Mouse (Mus musculus): ENCODE data around the gene Pitpnm2. TPM values are rescaled to one million over a fixed set of nuclear protein-coding genes. Genes with fewer than 3 reads are reported as not detected.
A peak's percentile ranks its signal among the peaks of the same experiment; 100 is the strongest.
"Not testable (repeated sequence)": the region's sequence is repeated elsewhere in the genome, so short reads cannot be mapped to it uniquely, and the experiment has no call there.

The Pitpnm2 gene
- polyA plus RNA-seq, 1 experiment = 10.8 TPM

DNA sequence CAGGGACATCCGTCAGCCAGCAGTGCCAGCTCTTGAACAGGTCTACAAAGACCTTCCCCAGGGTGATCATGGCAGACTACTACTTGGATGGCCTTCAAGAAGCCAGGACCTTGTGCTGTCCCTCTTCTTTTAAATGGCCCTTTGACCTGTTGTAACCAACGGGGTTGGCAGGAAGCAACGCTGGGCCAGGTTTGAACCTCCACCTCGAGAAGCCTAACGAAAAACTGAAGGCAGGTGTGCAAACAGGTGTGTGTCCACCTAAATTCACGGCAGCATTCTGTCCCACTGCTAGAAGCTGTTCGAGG is 27.9 kb downstream of the Pitpnm2 start:
- Histone ChIP-seq H3K4me1 (ENCODE audit: control insufficient read depth, insufficient read depth, low read length) (peaks cover 7% of the 10 kb centered on the region), H3K4me3 (replicated peaks; ENCODE audit: control insufficient read depth, low read depth, low read length) (no peak overlapping the region), H3K27ac (ENCODE audit: control insufficient read depth, insufficient read depth, low read depth, low read length, poor library complexity) (no peak overlapping the region)
- WGBS = 61% methylated on average over 7 of the region's 7 CpGs
- no peak for TF ChIP-seq POLR2A (IDR thresholded peaks at IDR 0.05; ENCODE audit: borderline replicate concordance, control insufficient read depth, low read depth, low read length)
- TF ChIP-seq CTCF (IDR thresholded peaks at IDR 0.05; ENCODE audit: control insufficient read depth, insufficient read depth, low read length) = no peak

DNA sequence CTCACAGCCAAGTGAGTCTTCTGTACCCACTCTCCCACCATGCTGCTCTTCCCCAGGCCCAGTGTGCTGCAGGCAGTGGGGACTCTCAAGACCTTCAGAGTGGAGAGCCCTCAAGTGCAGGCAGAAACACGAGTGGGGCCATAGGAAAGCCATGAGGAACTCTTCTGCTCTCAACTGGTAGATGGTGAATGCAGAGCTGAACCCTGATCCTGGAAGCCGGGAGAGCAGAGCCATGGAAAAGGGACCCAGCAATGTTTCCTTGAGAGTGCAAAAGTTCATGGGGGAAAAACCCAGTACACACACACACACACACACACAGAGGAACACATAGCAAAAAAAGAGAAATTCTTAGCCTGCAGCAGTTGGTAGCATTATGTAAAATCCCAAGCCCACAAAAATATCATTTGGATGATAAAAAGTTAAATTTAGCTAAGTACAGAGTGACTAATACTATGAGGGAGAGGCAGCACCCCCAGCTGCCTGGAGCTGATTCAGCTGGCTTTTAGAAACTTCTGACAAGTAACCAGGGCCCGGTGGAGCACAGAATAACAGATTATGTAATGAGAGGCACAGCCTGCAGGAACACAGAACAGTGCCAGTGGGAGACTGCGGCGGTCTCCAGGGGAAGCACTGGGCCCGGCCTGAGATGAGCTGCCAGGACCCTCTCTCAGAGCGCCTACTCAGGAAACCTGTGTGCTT is 28.4 kb downstream of the Pitpnm2 start:
- H3K4me1 ChIP-seq (ENCODE audit: control insufficient read depth, insufficient read depth, low read length) = peaks cover 4% of the 10 kb centered on the region
- no peak overlapping the region for H3K27ac ChIP-seq (ENCODE audit: control insufficient read depth, insufficient read depth, low read depth, low read length, poor library complexity)
- H3K4me3 ChIP-seq (replicated peaks; ENCODE audit: control insufficient read depth, low read depth, low read length) = no peak overlapping the region
- TF ChIP-seq POLR2A (IDR thresholded peaks at IDR 0.05; ENCODE audit: borderline replicate concordance, control insufficient read depth, low read depth, low read length) (no peak), CTCF (IDR thresholded peaks at IDR 0.05; ENCODE audit: control insufficient read depth, insufficient read depth, low read length) (no peak)
- WGBS = 39% methylated on average over 7 of the region's 7 CpGs

DNA sequence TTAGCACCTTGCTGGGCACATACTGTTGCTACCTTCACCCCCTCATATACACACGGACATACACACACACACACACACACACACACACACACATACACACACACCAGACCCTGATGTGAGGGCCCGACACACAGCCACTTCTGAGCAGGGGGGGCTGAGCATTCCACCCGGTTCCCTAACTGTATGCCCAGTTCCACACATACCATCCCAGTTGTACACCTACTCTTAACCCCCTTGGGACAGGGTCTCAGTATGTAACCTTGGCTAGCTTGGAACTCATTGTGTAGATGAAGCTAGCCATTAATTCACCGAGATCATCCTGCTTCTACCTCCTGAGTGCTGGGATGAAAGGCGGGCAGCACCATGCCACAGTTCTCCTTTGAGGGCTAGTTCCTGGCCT is 29.0 kb downstream of the Pitpnm2 start:
- H3K27ac ChIP-seq (ENCODE audit: control insufficient read depth, insufficient read depth, low read depth, low read length, poor library complexity) = no peak overlapping the region
- WGBS = 83% methylated on average over 5 of the region's 5 CpGs
- peaks cover 4% of the 10 kb centered on the region for H3K4me1 ChIP-seq (ENCODE audit: control insufficient read depth, insufficient read depth, low read length)
- TF ChIP-seq CTCF (IDR thresholded peaks at IDR 0.05; ENCODE audit: control insufficient read depth, insufficient read depth, low read length) (no peak), POLR2A (IDR thresholded peaks at IDR 0.05; ENCODE audit: borderline replicate concordance, control insufficient read depth, low read depth, low read length) (no peak)
- no peak overlapping the region for H3K4me3 ChIP-seq (replicated peaks; ENCODE audit: control insufficient read depth, low read depth, low read length)

DNA sequence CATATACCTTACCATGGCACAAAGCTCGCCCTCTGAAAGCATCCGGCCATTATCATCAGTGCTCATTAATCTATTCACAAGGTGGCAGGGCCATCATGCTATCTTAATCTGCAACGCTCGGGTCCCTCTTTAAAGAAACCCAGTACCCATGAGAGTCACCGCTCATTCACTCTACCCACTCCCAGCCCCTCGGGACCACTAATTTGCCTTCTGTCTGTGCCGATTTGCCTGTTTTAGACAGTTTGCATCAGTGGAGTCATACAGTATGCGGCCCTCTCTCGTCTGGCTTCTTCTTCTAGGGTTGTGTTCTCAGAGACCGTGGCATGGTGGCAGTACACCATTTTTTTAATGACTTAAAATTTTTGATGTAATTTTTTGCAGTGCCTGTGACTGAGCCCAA is 30.1 kb downstream of the Pitpnm2 start:
- 76% methylated on average over 10 of the region's 10 CpGs for WGBS
- TF ChIP-seq CTCF (IDR thresholded peaks at IDR 0.05; ENCODE audit: control insufficient read depth, insufficient read depth, low read length) (no peak), POLR2A (IDR thresholded peaks at IDR 0.05; ENCODE audit: borderline replicate concordance, control insufficient read depth, low read depth, low read length) (no peak)
- Histone ChIP-seq H3K27ac (ENCODE audit: control insufficient read depth, insufficient read depth, low read depth, low read length, poor library complexity) (no peak overlapping the region), H3K4me3 (replicated peaks; ENCODE audit: control insufficient read depth, low read depth, low read length) (no peak overlapping the region), H3K4me1 (ENCODE audit: control insufficient read depth, insufficient read depth, low read length) (peaks cover 7% of the 10 kb centered on the region)

DNA sequence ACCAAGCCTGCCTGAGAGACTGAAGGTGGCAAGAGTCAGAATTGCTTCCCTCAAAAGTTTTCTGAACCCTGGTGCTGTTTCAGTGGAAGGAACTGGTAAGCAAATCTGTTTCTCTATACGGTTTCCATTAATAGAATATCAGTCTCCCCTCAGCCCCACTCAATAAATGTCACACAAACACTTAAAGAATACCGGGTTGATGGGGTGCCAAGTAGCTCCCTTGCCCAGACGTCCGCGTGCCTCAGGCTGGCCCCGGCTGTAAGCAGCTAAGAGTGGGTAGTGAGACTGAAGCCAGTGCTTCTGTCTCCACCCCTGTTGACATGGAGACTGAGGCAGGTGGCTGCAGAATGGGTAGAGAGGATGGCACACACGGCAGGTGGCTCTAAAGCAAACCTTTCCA is 30.6 kb downstream of the Pitpnm2 start:
- H3K4me1 ChIP-seq (ENCODE audit: control insufficient read depth, insufficient read depth, low read length) = peaks cover 7% of the 10 kb centered on the region
- 69% methylated on average over 7 of the region's 7 CpGs for WGBS
- TF ChIP-seq POLR2A (IDR thresholded peaks at IDR 0.05; ENCODE audit: borderline replicate concordance, control insufficient read depth, low read depth, low read length) = no peak
- no peak for TF ChIP-seq CTCF (IDR thresholded peaks at IDR 0.05; ENCODE audit: control insufficient read depth, insufficient read depth, low read length)
- H3K27ac ChIP-seq (ENCODE audit: control insufficient read depth, insufficient read depth, low read depth, low read length, poor library complexity) = no peak overlapping the region
- H3K4me3 ChIP-seq (replicated peaks; ENCODE audit: control insufficient read depth, low read depth, low read length) = no peak overlapping the region

DNA sequence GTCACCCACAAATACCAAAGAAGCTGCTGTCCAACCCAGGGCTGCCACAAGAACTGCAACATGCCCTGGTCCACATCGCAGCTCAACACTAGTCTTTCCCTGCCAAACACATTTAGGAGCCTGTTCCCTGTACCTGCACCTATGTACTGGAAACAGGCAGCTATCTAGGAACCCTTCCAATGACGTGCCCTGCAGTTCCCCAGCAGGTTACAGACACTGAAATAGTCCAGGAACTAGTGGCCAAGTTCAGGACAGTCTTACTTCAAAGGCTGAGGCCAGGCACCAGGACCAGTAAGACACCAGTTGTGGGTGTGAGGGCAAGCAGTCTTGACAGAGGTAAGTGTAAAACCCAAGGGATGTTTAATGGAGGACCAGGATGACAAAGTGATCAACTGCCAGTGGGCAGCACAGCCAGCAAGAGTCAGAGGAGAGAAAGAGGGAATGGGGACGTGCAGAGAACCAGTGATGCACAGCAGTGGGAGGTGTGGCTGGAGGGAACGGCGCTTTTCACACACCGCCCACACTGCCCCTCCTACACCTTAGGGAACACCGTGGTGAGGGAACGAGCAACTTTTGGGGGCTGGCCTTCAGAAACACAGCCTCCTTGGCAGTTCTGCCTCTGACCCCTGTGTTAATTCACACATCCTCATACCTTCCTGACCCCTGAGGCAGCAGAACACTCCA is 31.9 kb downstream of the Pitpnm2 start:
- TF ChIP-seq CTCF (IDR thresholded peaks at IDR 0.05; ENCODE audit: control insufficient read depth, insufficient read depth, low read length) (no peak), POLR2A (IDR thresholded peaks at IDR 0.05; ENCODE audit: borderline replicate concordance, control insufficient read depth, low read depth, low read length) (no peak)
- 52% methylated on average over 8 of the region's 8 CpGs for WGBS

DNA sequence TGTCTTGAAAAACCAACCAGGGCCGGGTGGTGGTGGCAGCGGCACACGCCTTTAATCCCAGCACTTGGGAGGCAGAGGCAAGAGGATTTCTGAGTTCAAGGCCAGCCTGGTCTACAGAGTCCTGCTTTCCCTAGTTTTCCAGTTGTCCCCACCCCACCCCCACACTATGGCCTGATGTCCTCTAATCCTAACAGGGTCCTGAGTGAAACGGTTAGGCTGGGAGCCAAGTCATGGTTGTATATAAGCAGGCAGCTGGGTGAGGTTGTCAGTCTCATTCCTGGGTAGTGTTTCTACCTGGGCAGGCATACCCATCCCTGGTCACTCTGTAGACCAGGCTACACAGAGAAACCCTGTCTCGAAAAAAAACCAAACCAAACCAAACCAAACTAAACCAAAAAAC is 32.5 kb downstream of the Pitpnm2 start:
- H3K4me1 ChIP-seq (ENCODE audit: control insufficient read depth, insufficient read depth, low read length); H3K27ac ChIP-seq (ENCODE audit: control insufficient read depth, insufficient read depth, low read depth, low read length, poor library complexity); H3K4me3 ChIP-seq (replicated peaks; ENCODE audit: control insufficient read depth, low read depth, low read length): not testable (repeated sequence)
- 85% methylated on average over 5 of the region's 5 CpGs for WGBS

More for the DNA sequence above, 31.9 kb downstream of the Pitpnm2 start:
- H3K4me3 ChIP-seq (replicated peaks; ENCODE audit: control insufficient read depth, low read depth, low read length) = no peak overlapping the region
- H3K4me1 ChIP-seq (ENCODE audit: control insufficient read depth, insufficient read depth, low read length) = peaks cover 7% of the 10 kb centered on the region
- no peak overlapping the region for H3K27ac ChIP-seq (ENCODE audit: control insufficient read depth, insufficient read depth, low read depth, low read length, poor library complexity)

DNA sequence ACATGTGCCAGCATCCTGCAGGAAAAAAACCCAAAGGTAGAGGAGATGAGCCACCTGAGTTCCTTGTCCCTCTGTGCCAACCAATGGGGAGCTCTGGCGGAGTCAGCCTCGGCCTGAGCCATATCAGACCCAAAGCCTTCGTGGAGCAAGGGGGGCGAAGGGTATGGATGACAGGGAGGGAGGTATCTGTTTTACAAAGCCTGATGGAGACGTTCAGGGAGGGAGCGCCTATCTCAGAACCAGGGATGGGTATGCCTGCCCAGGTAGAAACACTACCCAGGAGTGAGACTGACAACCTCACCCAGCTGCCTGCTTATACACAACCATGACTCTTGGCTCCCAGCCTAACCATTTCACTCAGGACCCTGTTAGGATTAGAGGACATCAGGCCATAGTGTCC is 33.2 kb downstream of the Pitpnm2 start:
- TF ChIP-seq CTCF (IDR thresholded peaks at IDR 0.05; ENCODE audit: control insufficient read depth, insufficient read depth, low read length) (no peak), POLR2A (IDR thresholded peaks at IDR 0.05; ENCODE audit: borderline replicate concordance, control insufficient read depth, low read depth, low read length) (no peak)
- WGBS = 86% methylated on average over 6 of the region's 6 CpGs
- no peak overlapping the region for H3K27ac ChIP-seq (ENCODE audit: control insufficient read depth, insufficient read depth, low read depth, low read length, poor library complexity)
- H3K4me1 ChIP-seq (ENCODE audit: control insufficient read depth, insufficient read depth, low read length) = peaks cover 7% of the 10 kb centered on the region
- no peak overlapping the region for H3K4me3 ChIP-seq (replicated peaks; ENCODE audit: control insufficient read depth, low read depth, low read length)

DNA sequence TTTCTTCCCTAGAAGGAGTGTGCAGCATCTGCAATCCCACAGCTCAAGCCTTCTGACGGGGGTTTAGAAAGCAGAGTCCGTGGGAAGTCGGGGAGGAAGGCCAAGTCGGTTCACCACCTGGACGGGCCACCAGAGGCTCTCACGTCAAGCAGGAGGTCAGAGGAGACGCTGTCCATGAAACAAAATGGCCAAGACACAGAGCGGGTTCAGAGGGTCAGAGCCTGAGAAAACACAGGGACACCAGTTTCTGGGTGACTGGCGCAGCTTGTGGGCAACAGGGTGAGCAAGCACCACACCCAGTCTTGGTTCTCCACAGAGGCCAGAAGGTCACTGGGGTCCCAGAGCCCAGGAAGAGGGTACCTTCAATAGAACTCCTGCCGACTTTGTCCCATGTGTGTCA is 33.9 kb downstream of the Pitpnm2 start:
- Histone ChIP-seq H3K27ac (ENCODE audit: control insufficient read depth, insufficient read depth, low read depth, low read length, poor library complexity) (peak overlapping the region; percentile 44), H3K4me1 (ENCODE audit: control insufficient read depth, insufficient read depth, low read length) (peaks cover 7% of the 10 kb centered on the region), H3K4me3 (replicated peaks; ENCODE audit: control insufficient read depth, low read depth, low read length) (no peak overlapping the region)
- WGBS = 82% methylated on average over 10 of the region's 10 CpGs
- TF ChIP-seq CTCF (IDR thresholded peaks at IDR 0.05; ENCODE audit: control insufficient read depth, insufficient read depth, low read length) (no peak), POLR2A (IDR thresholded peaks at IDR 0.05; ENCODE audit: borderline replicate concordance, control insufficient read depth, low read depth, low read length) (no peak)

Data from bone marrow, adult 2 months (tissue).